Mouse (Mus musculus): ENCODE results near the gene Rps18.

GRCm38 (mm10) chr17:33902079-33902478 is 53.7 kb downstream of the Rps18 start:
- TF ChIP-seq CTCF (IDR thresholded peaks at IDR 0.05; ENCODE audit: low read depth) (no peak), EP300 (IDR thresholded peaks at IDR 0.05; ENCODE audit: low read depth) (no peak)
